Mouse (Mus musculus) CD4-positive, CD25-positive, alpha-beta regulatory T cell, adult 9 weeks (primary cell): ENCODE measurements around the gene Ptpn22. TPM values are rescaled to one million over a fixed set of nuclear protein-coding genes. Genes with fewer than 3 reads are reported as not detected.

Experiments
- polyA plus RNA-seq: library from polyadenylated mRNA; unstranded; fragments of 100-300 nt; shearing (Covaris generic); gene quantifications from one replicate; pipeline ENCODE4 v1.2.1, GENCODE M21; 2017

The Ptpn22 gene
- polyA plus RNA-seq = 309 TPM

DNA sequence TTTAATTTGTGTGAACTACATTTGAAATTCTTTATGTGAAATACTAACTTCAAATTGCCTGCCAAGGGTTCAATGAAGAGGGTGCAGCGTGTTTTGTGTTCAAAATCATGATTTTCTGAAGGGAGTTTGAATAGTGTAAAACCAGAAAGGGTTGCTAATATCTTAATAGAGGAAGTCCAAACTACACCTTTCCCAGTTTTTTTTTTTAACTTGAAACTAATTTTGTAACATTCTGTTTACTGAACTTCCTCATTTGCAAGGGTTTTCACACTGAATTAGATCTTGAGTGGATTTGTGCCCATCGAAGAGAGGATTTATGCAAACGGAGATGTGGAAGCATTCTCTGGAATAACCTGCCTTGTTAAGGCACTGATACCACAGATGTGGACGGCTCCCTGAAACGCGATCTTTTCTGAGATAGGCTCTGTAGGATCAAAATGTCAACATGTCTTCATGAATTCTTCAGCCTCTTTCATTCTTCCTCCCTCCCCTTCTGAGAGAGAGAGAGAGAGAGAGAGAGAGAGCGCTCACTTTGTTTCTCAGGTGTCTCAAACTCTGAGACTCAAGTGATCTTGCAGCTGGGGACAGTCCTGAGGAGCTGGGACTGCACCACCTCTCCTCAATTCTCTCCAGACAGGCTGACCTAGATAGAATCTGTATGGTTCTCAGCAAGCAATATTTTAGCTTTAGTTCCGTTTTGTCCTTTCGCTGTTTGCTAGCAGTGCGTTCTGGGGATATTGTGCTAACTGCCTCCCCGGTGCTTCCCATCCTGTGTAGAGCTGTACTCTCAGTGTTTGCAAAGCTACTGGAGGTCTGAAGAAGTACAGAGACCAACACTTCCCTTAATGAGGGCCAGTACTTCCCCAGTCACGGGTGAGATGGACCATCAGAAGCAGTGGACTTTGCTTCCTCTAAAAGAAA lies at the start of gene Ptpn22:
TSS of gene Ptpn22 (plus strand) at position 915 of the 921 bp plus-strand sequence.

GRCm38 (mm10) chr3:103832426-103832825 lies 27.2 kb upstream of the Ptpn22 start, which contains the start of gene Bcl2l15:
Gene Bcl2l15, plus strand, starts transcription at chr3:103832601.

DNA sequence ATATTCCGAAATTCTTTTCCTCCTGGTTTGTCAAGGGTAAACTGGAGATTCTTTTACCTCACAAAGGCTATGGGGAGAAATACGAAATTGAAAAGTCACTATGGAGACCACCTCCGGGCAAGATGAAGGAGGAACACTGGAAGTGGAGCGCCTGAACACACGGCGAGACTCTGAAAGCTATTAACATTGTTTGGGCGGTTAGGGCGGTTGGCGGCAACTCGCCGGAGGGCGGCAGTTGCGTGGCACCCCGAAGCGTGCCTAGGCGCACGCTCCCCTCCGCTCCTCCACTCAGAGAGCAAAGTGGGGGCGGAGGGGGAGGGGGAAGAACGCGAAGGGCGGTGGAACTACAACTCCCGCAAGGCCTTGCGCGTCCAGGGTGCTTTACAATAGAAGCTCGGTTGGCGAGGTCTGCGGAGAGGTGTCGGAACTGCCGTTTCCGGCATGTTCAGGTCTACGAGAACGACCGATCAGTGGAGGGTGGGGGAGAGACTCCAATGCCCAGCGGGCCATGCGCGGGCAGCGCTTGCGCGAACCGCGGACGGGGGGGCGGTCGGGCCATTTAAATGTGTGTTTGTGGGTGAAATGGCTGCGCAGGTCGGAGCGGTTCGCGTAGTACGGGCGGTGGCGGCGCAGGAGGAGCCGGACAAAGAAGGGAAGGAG lies 54.5 kb downstream of the Ptpn22 start, which contains the start of gene Rsbn1:
TSS of gene Rsbn1 (plus strand) at position 111 of the 660 bp plus-strand sequence.

Other genes starting within 250 kb of the Ptpn22 start
- 3.8 TPM for gene Atg4a-ps, start 213.7 kb upstream of the Ptpn22 start, polyA plus RNA-seq
- gene Olfml3, start 121.8 kb upstream of the Ptpn22 start, polyA plus RNA-seq = 0.33 TPM
- gene Gm10964, start 120.4 kb upstream of the Ptpn22 start, polyA plus RNA-seq = not detected
- gene Hipk1, start 68.2 kb upstream of the Ptpn22 start, polyA plus RNA-seq = 15.2 TPM
- 37.2 TPM for gene Dclre1b, start 50.4 kb upstream of the Ptpn22 start, polyA plus RNA-seq
- 40.6 TPM for gene Ap4b1, start 50.3 kb upstream of the Ptpn22 start, polyA plus RNA-seq
- gene Gm43064, start 50.2 kb upstream of the Ptpn22 start, polyA plus RNA-seq = 0.21 TPM
- 1.9 TPM for gene Bcl2l15, start 27.2 kb upstream of the Ptpn22 start, polyA plus RNA-seq
- 8.7 TPM for gene Rsbn1, start 54.3 kb downstream of the Ptpn22 start, polyA plus RNA-seq
- gene Phtf1, start 108.3 kb downstream of the Ptpn22 start, polyA plus RNA-seq = 7.3 TPM